Mouse (Mus musculus) ES-Bruce4 (cell line): ENCODE measurements around the gene Gal3st4. TPM values are rescaled to one million over a fixed set of nuclear protein-coding genes. Genes with fewer than 3 reads are reported as not detected.

Experiments used
- H3K27ac ChIP-seq: 2 replicates; pipeline ENCODE4 v1.5.1; 2012; ENCODE audit warnings: low read length, inconsistent platforms; ENCODE audit not compliant: insufficient read depth
- H3K27me3 ChIP-seq: 2 replicates; pipeline ENCODE4 v1.6.1; 2012; ENCODE audit warnings: mild to moderate bottlenecking, low read length, inconsistent platforms; ENCODE audit not compliant: control insufficient read depth, poor library complexity, insufficient read depth, severe bottlenecking
- H3K36me3 ChIP-seq: 2 replicates; pipeline ENCODE4 v1.6.1; 2012; ENCODE audit warnings: inconsistent platforms, mild to moderate bottlenecking, low read length, moderate library complexity; ENCODE audit not compliant: control insufficient read depth, poor library complexity, insufficient read depth, severe bottlenecking
- H3K4me1 ChIP-seq: one replicate; pipeline ENCODE4 v1.8.1; 2011; ENCODE audit warnings: low read length; ENCODE audit not compliant: control insufficient read depth, insufficient read depth
- H3K4me3 ChIP-seq: 2 replicates; pipeline ENCODE4 v1.5.1; 2011; ENCODE audit warnings: low read depth, mild to moderate bottlenecking, low read length
- H3K9ac ChIP-seq: 2 replicates; pipeline ENCODE4 v1.6.1; 2012; ENCODE audit warnings: low read depth, mild to moderate bottlenecking, inconsistent platforms; ENCODE audit not compliant: poor library complexity, severe bottlenecking
- H3K9me3 ChIP-seq: replicated peaks from 2 replicates; pipeline ENCODE4 v1.6.1; 2012; ENCODE audit warnings: mild to moderate bottlenecking, low read length, inconsistent platforms; ENCODE audit not compliant: control insufficient read depth, poor library complexity, insufficient read depth, severe bottlenecking
- CTCF ChIP-seq: IDR thresholded peaks from one replicate; pipeline ENCODE4 v1.8.1; 2011; ENCODE audit warnings: low read depth, low read length
- EP300 ChIP-seq: IDR thresholded peaks from 2 replicates; pipeline ENCODE4 v1.6.1; 2011; ENCODE audit warnings: low read depth, low read length; ENCODE audit not compliant: insufficient read depth
- POLR2A ChIP-seq: IDR thresholded peaks from one replicate; pipeline ENCODE4 v1.8.1; 2011; ENCODE audit warnings: low read length; ENCODE audit not compliant: insufficient read depth
- polyA plus RNA-seq: library from polyadenylated mRNA; stranded (reverse); fragments of >200 nt; gene quantifications from 2 replicates; pipeline ENCODE4 v1.2.4, GENCODE M21; 2011; ENCODE audit warnings: low read depth; ENCODE audit not compliant: missing spikeins, insufficient read depth, insufficient read length

Gene Gal3st4
- polyA plus RNA-seq, 1 experiment: 0.84 TPM

DNA sequence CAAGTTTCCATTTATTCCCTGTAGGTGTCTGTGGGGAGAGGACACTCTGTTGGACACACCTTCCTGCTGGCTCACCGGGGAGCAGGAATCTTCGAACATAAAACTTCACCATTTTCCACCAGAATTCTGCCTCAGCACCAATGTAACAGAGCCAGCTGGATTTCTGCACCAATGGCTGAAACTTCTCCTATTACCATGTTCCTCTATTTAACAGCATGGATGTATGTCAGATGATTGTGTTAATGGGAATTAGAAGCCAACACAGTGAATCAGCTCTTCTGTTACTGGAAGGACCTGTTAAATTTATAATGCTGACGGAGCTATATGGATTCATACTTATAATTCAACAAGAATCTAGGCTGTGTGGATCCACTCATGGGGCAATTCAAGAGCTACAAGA is 43.1 kb downstream of the Gal3st4 start:
- H3K9ac ChIP-seq: no peak overlapping the region

DNA sequence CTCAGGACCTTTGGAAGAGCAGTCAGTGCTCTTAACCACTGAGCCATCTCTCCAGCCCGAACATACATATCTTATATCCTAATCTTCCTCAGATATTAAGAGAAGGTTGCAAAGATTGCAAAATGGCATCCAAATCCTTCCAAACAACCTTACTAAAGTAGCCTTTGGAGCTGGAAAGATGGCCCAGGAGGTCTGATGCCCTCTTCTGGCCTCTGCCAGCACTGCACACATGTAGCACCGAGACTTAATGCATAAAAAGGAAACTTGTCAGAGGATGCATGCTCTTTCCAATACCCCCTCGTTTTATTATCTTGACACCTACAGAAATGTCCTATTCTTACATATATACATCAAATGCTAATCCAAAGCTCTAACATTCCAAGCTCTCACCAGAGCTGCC is 44.6 kb downstream of the Gal3st4 start:
- Histone ChIP-seq H3K9ac (no peak overlapping the region), H3K9me3 (no peaks in the 10 kb centered on the region), H3K4me1 (no peaks in the 10 kb centered on the region), H3K36me3 (no peaks in the 10 kb centered on the region), H3K4me3 (no peak overlapping the region), H3K27me3 (no peaks in the 10 kb centered on the region), H3K27ac (no peak overlapping the region)
- TF ChIP-seq POLR2A: no peak
- TF ChIP-seq CTCF: peak; percentile 80

More for the DNA sequence above, 43.1 kb downstream of the Gal3st4 start:
- H3K27ac ChIP-seq: no peak overlapping the region
- H3K27me3 ChIP-seq: no peaks in the 10 kb centered on the region
- H3K4me3 ChIP-seq: no peak overlapping the region
- H3K4me1 ChIP-seq: no peaks in the 10 kb centered on the region
- no peaks in the 10 kb centered on the region for H3K36me3 ChIP-seq
- no peaks in the 10 kb centered on the region for H3K9me3 ChIP-seq
- TF ChIP-seq POLR2A: no peak
- TF ChIP-seq CTCF: no peak
- TF ChIP-seq EP300: no peak

DNA sequence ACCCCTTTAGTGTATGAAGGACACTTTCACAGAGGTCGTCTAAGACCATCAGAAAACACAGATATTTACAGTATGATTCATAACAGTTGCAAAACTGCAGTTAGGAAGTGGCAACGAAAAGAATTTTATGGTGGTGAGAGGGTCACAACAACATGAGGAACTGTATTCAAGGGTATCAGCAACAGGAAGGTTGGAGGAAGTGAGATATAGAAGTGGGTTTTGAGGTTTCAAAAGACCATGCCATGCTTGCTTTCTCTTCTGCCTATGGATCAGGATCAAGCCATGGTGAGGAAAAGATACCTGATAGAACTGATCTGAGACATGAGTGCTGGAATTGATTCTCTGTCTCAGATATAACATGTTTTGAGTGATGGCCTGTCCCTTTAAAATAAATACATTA is 45.3 kb downstream of the Gal3st4 start:
- no peaks in the 10 kb centered on the region for H3K4me1 ChIP-seq
- no peak for TF ChIP-seq EP300
- H3K36me3 ChIP-seq: no peaks in the 10 kb centered on the region
- H3K27me3 ChIP-seq: no peaks in the 10 kb centered on the region
- no peak overlapping the region for H3K9ac ChIP-seq
- no peak overlapping the region for H3K4me3 ChIP-seq
- H3K9me3 ChIP-seq: no peaks in the 10 kb centered on the region
- H3K27ac ChIP-seq: no peak overlapping the region

DNA sequence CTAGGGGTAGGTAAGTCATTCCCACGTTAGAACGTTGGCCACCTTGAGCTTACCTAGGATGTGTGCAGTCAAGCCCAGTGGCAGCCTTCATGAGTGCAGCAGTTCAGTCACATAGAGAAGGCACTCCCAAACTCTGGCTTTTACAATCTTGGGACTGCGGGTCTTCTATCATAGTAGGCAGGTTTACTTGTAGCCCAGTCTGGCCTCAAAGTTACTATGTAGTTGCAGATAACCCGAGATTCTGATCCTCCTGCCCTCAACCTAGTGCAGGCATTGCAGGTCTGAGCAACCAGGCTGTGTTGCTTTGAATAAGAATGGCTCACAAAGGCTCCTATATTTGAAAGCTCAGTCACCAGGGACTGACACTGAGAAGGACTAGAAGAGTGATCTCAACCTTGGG is 46.1 kb downstream of the Gal3st4 start:
- Histone ChIP-seq H3K36me3 (no peaks in the 10 kb centered on the region), H3K4me1 (no peaks in the 10 kb centered on the region), H3K27ac (no peak overlapping the region), H3K4me3 (no peak overlapping the region), H3K9ac (no peak overlapping the region), H3K27me3 (no peaks in the 10 kb centered on the region), H3K9me3 (no peaks in the 10 kb centered on the region)
- TF ChIP-seq CTCF: no peak
- no peak for TF ChIP-seq EP300

DNA sequence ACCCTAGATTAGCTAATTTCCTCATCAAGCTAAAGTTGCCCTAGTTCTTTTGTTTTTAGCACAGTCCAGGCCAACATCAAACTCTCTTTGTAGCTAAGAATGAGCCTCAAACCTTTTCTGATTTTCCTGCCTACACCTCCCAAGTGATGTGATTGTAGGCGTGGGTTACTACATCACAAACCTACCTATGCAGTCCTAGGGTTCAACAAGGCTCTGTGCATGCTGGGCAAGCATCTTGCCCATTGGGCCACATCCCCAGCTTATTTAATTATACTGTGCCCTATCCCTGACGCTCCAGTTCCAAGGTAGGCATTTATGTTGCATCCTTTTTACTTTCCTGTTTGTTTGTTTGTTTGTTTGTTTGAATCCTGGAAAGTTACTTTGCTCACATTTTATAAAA is 46.9 kb downstream of the Gal3st4 start, which contains the start of gene Nxpe5:
Gene Nxpe5, plus strand, starts transcription at position 199 of the 400 bp plus-strand sequence.
- TF ChIP-seq CTCF (no peak), POLR2A (no peak), EP300 (no peak)
- Histone ChIP-seq H3K4me1 (no peaks in the 10 kb centered on the region), H3K27ac (no peak within 1 kb of the TSS), H3K36me3 (no peaks in the 10 kb centered on the region), H3K27me3 (no peaks in the 10 kb centered on the region), H3K9me3 (no peaks in the 10 kb centered on the region), H3K4me3 (no peak within 1 kb of the TSS), H3K9ac (no peak within 1 kb of the TSS)

DNA sequence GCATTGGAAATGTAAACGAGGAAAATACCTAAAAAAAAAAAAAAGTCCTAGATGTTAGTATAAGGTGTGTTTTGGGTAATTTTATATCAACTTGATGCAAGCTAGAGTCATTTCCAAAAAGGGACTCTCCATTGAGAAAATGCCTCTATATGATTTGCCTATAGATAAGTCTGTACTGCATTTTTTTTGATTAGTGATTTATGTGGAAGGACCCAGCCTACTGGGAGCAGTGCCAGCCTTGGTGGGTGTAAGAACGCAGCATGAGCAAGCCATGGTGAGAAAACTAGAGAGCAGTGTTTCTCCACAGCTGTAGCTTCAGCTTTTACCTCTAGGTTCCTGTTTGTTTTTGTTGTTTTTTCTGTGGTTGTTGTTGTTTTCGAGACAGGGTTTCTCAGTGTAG is 49.4 kb downstream of the Gal3st4 start:
- no peak for TF ChIP-seq EP300
- no peak for TF ChIP-seq CTCF
- no peak for TF ChIP-seq POLR2A
- Histone ChIP-seq H3K9me3 (no peaks in the 10 kb centered on the region), H3K4me3 (no peak overlapping the region), H3K9ac (no peak overlapping the region), H3K4me1 (no peaks in the 10 kb centered on the region), H3K27me3 (no peaks in the 10 kb centered on the region), H3K27ac (no peak overlapping the region), H3K36me3 (no peaks in the 10 kb centered on the region)

DNA sequence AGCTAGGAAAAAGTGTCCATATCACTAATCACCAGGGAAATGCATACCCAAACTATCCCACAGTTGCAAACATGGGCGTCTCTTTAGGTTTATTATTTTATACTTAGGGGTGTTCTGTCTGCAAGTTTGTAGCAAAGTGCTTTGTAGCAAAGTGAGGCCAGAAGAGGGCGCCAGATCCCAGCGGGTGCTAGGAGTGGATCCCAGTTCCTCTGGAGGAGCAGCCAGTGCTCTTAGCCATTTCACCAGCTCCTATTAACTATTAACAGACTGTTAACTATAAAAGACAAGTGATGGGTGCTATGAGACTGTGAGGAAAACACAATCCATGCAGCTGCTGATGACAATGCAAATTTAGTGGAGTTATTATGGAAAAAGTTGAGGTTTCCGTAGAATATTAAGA is 50.5 kb downstream of the Gal3st4 start:
- H3K27ac ChIP-seq: no peak overlapping the region
- no peak overlapping the region for H3K4me3 ChIP-seq
- peaks cover 6% of the 10 kb centered on the region for H3K9me3 ChIP-seq
- peak; percentile 86 for TF ChIP-seq CTCF
- no peak for TF ChIP-seq POLR2A
- TF ChIP-seq EP300: no peak
- H3K36me3 ChIP-seq: no peaks in the 10 kb centered on the region
- H3K9ac ChIP-seq: no peak overlapping the region
- no peaks in the 10 kb centered on the region for H3K27me3 ChIP-seq
- H3K4me1 ChIP-seq: no peaks in the 10 kb centered on the region
